Mouse (Mus musculus) right cerebral cortex, adult 18-20 months (tissue): ENCODE results near the gene Rtn4rl1.
"Not testable (repeated sequence)": the region's sequence is repeated elsewhere in the genome, so short reads cannot be mapped to it uniquely, and the experiment has no call there.

Source experiments
- DNase-seq: peaks from one replicate; pipeline ENCODE4 v3.0.0; 2022; ENCODE audit warnings: mixed read lengths

Gene Rtn4rl1

GRCm38 (mm10) chr11:75280435-75281001 lies 86.9 kb downstream of the Rtn4rl1 start:
- DNase-seq = no peak

DNA sequence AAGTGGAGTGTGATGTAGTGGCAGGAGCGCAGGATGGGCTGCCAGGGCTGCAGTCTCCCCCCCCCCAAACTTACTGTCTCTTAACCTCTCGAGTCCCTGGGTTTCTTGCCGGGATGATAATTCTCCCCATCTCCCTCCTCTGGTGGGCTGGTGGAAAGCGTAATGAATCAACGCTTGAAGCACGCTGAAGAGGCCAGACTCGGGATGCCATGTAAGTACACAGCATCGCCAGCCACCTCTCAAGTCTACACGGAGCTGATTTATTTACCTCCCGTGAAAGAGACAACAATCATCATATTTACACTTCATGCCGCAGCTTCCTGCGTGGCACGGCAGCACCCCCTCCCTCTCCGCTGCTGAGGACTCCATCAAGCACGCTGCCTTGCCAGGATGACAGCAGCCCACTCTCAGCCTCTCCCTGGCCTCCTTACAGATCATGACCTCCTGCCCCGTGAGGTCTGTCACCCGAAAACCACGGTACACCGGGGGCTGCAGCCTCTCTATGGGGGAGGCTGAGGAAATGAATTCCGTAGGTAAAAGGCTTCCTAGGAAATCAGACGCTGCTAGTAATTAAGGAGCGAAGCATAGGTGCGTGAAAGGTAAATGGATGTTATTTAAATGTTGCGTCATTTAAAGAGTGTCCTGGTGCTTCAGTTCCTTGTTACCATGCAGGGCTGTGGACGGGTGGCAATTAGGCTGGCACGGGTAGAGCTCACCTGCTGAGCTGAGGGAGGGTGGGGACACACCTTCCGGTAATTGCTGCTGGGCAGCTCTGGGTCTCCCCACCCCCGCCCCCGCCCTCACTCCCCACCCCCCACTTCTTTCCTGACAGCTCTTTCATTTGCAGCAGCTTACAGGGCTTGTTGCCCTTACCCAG lies 88.0 kb downstream of the Rtn4rl1 start:
- DNase-seq = no peak

- DNase-seq = no peak
These were observed 89.0 kb downstream of the Rtn4rl1 start for GRCm38 (mm10) chr11:75282496-75283120.

DNA sequence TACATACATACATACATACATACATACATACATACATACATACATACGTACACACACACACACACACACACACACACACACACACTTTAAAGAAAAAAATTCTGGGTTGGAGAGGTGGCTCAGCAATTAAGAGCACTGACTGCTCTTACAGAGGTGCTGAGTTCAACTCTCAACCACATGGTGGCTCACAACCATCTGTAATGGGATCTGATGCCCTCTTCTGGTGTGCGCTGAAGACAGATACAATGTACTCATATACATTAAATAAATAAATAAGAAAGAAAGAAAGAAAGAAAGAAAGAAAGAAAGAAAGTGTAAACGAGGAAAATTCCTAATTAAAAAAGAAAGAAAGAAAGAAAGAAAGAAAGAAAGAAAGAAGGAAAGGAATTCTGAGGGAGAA lies 90.2 kb downstream of the Rtn4rl1 start:
- not testable (repeated sequence) for DNase-seq

- no peak for DNase-seq
These were observed 92.4 kb downstream of the Rtn4rl1 start for GRCm38 (mm10) chr11:75285893-75286467.

DNA sequence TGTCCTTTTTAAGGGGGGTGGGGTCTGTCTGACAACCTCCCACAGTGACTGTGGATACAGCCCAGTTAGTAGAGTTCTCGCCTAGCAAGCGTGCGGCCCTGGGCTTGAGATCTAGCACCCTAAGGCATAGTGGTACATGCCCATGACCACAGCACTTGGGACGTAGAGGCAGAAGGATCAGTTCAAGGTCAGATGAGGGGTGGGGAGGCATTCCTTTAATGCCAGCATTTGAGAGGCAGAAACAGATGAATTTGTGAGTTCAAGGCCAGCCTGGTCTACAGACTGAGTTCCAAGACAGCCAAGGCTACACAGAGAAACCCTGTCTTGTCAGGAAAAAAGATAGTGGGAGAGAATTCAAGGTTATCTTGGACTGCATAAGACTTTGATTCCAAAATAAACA lies 93.3 kb downstream of the Rtn4rl1 start:
- DNase-seq = no peak

DNA sequence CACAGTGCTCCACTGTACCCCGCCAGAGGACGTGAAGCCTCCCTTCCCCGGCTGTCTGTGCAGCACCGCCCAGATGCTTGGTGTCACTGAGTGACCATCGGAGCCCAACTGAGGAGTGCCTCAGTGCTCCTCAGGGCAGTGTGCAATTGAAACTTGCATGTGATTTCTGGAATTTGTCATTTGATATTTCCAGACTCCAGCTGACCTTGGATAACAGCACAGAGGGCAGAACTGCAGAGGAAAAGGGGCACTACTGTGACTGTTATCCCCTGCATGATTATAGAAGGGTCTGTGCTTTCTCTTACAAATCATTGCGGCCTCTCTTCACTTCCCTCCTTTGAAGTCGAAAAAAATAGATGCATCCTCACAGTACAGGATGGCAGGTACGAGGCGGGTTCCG lies 94.4 kb downstream of the Rtn4rl1 start:
- no peak for DNase-seq

DNA sequence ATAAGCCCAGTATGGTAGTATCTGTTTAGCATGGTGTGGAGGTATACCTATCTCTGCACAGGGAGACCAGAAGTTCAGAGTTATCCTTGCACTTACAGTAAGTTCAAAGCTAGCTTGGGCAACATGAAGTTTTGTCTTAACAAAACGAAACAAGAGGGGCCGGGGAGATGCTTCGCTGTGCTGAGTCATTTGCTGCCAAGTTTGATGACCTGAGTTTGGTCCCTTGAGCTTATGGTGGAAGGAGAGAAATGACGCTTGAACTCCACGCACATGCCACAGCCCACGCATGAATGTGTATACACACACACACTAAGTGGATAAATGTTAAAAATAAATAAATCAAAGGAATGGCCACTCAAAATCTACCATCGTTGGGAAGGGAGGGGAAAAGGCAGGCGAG lies 94.9 kb downstream of the Rtn4rl1 start:
- no peak for DNase-seq

- DNase-seq = no peak
These were observed 95.5 kb downstream of the Rtn4rl1 start for GRCm38 (mm10) chr11:75289120-75289519.

- DNase-seq = peak; percentile 93
These were observed 97.1 kb downstream of the Rtn4rl1 start for GRCm38 (mm10) chr11:75290566-75291271.

GRCm38 (mm10) chr11:75291389-75292215 lies 98.0 kb downstream of the Rtn4rl1 start:
- peak; percentile 79 for DNase-seq

DNA sequence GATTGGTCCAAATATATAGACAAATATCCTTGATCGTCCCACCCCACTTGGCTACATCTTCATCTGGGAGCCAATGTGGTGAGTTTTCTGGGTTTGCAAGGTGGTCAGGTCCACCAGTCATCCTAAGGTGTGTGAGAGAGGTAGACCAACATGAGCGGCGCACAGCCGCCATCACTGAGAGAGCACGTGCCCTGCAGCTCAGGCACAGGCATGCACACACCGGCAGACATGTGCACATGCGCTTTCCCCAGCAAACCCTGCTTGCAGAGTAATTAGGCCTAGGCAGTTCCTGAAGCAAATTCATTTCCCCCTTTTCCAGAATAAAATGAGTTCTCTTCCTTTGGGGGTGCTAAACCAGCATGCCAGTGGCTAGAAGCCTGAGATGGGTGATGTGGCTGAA lies 98.7 kb downstream of the Rtn4rl1 start:
- no peak for DNase-seq

GRCm38 (mm10) chr11:75293852-75294361 lies 100.3 kb downstream of the Rtn4rl1 start:
- no peak for DNase-seq

DNA sequence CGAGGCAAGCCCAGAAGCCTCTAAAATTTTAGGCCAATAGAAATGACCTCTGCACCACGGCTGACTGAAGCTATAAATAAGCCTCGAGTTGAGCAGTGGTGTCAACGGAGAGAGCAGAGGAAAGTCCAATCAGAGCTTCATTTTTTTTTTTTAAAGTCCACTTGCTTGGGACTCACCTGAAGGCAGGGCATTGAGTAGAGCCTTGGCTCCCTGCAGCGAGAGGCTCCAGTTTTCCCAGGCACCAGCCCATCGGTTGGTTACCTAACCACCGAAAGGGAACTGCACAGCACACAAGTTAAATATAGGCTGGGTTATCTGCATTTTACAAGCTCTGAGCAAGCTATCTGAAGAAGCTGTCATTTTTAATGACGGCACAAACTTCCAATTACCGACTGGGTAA lies 101.3 kb downstream of the Rtn4rl1 start:
- DNase-seq = no peak

GRCm38 (mm10) chr11:75295534-75295933 lies 102.0 kb downstream of the Rtn4rl1 start:
- not testable (repeated sequence) for DNase-seq

DNA sequence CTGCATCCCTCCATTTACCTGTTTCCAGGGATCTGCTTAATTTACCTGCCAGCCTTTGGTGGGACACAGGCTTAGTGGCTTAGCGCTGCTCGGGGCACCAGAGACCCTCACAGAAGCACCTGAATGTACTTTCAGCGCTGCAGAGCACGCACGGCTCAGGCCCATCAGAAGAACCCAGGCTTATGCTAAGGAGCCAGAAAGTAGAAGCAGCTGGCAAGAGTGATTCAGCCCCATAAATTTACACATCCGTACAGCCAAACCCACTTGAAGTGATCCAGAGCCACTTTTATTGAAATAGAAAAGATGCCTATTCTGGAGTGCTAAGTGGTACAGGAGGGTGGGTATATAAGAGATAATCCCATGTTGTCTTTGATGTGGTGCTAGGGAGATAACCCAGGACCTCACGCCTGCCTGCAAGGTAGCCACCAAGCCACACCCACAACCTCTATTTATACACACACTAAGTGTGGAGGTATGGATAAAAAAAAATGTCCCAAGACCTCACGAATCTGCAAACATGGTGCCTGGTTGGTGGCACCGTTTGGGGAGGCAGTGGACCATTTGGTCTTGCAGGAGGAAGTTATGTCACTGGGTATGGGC lies 102.9 kb downstream of the Rtn4rl1 start:
- DNase-seq = peak; percentile 59

DNA sequence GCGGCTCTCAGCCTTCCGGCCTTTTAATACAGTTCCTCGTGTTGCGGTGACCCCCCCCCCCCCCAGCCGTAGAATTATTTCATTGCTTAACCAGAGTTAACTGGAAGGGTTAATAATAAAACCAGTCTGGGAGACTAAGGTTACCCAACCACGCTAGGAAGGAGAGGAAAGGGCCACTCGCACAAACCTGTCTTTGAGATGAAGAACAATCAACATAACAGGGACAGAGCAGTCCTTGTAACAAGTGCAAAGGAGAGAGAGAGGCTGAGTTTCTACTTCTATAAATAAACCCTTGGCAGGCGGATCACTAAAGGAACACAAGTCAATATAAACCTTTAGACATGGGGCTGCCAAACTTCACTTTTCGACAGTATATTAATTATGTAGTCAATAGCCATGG lies 104.0 kb downstream of the Rtn4rl1 start:
- DNase-seq = no peak

DNA sequence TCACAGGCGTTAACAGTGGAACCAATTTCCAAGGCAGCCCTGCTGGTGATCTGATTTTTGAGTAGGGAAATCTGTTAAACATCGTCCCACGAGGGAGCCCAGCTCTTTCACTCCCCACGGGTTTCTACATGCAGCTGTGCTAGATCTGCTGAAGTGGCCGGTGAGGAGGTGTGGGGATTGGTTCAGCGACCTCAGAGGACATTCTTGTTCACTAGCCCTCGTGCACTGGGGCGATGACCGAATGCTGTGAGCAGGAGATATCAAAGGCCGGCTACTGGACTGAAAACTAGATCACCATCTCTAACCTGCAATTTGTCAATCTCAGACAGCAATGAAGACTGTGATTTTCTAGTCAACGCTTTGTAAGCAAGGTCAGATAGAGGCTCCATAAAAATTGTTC lies 104.9 kb downstream of the Rtn4rl1 start:
- DNase-seq = no peak

DNA sequence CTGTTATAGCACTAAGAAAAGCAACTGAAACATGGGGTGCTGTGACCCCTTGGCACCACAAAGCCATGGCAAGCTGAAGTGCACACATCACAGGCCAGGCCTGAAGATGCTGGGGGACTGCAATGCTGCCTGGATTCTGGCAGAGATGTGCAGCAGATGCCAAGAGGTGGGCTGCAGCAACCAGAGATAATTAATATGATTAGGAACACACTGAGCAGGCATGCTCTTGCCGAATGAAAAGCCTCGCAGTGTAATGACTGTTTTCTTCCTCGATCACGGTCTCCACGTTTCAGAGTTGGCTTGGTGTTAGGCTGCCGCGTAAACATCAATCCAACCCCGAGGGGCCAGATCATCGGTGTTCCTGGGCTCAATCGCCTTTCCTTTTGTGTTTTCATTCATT lies 106.2 kb downstream of the Rtn4rl1 start:
- no peak for DNase-seq

DNA sequence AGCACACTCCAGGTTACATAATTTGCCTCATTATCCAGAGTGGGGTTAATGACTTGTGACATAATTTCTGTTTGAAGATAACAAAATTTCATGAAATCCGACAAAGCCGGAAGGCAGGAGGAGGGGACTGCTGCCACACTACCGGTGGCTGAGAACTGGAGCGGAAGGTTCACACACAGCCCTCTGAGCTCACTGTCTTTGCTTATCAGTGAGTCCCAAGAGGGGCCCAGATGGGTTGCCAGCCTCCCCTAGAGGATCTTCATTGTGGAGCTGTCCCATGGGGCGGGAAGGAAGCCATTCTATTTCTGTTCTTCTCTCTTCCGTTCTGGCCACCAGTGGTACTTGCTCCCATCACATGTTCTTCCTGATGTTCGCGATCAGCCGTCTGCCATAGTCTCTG lies 107.4 kb downstream of the Rtn4rl1 start:
- DNase-seq = no peak

DNA sequence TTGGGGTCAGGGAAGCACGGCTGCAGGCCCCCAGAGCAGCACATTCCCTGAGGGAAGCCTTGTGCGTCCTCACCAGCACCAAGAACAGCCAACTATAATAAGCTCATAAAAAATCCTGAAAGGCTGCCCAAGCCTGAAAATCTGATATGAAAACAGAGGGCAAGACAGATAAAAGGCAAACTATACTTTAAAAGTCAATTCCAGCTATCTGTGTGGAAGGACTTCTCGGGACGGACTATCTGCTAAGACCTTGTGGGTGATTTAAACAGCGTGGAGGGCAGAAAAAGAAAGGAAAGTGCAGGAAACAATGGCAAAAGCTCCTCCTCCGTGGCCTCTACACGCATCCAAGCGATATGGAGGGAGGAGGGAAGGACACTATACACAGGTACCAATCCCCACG lies 111.2 kb downstream of the Rtn4rl1 start:
- no peak for DNase-seq
